Mouse (Mus musculus): Measurements from ENCODE around the gene Sik3.
A peak's percentile ranks its signal among the peaks of the same experiment; 100 is the strongest.

Sik3 gene

DNA sequence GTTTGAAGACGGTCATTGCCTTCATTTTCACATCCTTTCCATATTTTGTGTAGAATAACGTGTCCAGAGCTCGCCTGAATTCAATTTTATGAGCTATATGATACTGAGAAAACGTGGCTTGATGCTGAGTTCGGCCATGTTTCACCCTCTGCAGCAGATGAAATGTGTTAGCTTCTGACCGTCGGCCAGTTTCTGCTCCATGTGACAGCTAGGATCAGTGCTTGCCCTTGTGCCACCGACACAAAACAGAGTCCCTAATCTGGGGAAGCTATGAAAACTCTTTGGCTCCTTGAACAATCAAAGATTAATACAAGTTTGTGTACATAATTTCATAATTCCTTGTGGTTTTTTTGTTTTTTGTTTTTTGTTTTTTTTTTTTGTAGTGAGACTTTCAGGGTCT is 178.6 kb downstream of the Sik3 start:
- DNase-seq (ENCODE audit: low spot score in 2 of 2): no peak

GRCm38 (mm10) chr9:46191644-46192043 is 179.0 kb downstream of the Sik3 start:
- no peak for DNase-seq (ENCODE audit: low spot score in 2 of 2)

GRCm38 (mm10) chr9:46192642-46193041 is 180.0 kb downstream of the Sik3 start:
- DNase-seq (ENCODE audit: low spot score in 2 of 2): no peak

DNA sequence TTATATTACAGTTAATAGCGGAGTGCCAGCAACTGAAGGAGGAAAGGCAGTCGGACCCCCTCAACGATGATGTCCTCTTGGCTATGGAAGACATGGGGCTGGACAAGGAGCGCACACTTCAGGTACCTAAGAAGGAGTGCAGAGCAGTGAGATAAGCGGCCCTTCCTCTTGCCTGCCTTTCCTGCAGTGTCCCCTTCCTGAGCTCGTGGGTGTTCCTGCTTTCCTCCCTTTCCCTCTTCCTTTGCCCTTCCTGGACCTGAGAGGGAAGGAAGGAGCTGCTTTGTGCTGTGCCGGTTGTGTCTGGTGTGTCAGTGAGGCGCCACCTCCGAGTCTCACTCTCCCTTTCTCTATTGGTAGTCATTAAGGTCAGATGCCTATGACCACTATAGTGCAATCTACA is 182.2 kb downstream of the Sik3 start:
- DNase-seq (ENCODE audit: low spot score in 2 of 2): no peak

DNA sequence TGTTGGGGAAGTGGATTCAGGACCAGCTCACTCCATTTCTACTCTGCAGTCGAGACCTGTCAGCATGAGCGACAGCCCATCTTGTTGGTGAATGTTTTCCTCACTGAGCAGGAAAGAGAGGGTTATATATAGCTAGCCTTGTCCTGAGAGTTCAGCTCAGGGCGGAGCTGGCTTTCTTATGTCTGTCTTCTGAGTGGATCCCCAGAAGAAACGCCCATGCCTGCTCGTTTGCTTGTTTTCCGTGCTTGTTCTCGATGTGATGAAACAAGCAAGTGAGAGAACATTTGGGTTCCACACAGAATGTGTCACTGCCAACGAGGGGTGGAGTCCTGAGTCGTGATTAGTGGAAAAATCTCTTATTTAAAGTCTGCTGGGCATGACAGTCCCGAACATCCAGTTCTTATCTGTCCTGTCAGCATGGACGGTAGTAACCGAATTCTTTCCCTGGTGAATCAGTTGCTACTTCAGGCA is 184.1 kb downstream of the Sik3 start:
- DNase-seq (ENCODE audit: low spot score in 2 of 2): no peak

GRCm38 (mm10) chr9:46198461-46198860 is 185.8 kb downstream of the Sik3 start:
- peak; percentile 29 to 65 for DNase-seq (ENCODE audit: low spot score in 2 of 2)

- no peak for DNase-seq (ENCODE audit: low spot score in 2 of 2)
These were observed 186.3 kb downstream of the Sik3 start for GRCm38 (mm10) chr9:46198936-46199335.

- DNase-seq (ENCODE audit: low spot score in 2 of 2): no peak
These were observed 187.0 kb downstream of the Sik3 start for GRCm38 (mm10) chr9:46199609-46200008.

GRCm38 (mm10) chr9:46206834-46207500 is 194.3 kb downstream of the Sik3 start:
- no peak for DNase-seq (ENCODE audit: low spot score in 2 of 2)

DNA sequence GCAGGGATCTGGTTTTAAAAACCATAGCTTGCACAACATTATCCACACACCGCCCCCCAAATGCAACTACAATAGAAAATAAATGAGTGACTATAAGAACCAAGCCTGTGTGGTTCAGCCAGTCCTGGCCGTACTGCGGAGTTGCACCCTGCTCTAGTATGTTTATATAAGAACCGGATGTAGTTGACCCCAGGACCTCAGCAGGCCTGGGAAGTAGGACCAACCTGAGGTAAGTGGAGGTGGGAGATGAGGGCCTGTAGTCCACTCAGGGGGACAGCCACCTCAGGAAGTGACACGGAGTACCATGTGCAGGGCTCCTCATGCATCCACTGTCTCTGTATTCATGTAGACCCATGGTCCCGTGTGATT is 194.9 kb downstream of the Sik3 start:
- no peak for DNase-seq (ENCODE audit: low spot score in 2 of 2)

DNA sequence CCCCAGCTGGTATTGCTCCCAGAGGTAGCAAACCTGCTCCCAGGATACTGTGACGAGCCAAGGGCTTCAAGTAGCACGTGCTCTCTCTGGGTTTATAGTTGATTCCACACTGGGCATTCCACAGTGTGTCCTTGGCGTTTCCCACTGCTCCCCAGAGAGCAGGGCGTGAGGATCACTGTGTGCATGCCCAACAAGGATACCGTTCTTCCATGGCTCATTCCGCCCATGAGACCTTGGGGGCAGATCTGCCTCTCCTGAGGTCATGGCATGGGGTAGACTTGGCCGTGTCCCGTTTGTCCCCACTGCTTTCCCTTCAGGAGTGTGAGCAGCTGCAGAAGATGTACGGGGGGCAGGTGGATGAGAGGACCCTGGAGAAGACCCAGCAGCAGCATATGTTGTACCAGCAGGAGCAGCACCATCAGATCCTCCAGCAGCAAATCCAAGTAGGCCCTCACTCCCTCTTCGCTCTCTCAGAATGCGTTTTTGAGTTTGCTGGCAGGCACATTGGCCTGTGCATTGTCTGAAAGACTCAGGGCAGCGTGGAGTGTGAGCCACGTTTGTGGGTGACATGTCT is 195.9 kb downstream of the Sik3 start:
- DNase-seq (ENCODE audit: low spot score in 2 of 2): no peak

- no peak for DNase-seq (ENCODE audit: low spot score in 2 of 2)
These were observed 197.9 kb downstream of the Sik3 start for GRCm38 (mm10) chr9:46210473-46210872.

- no peak for DNase-seq (ENCODE audit: low spot score in 2 of 2)
These were observed 201.7 kb downstream of the Sik3 start for GRCm38 (mm10) chr9:46214276-46214675.

DNA sequence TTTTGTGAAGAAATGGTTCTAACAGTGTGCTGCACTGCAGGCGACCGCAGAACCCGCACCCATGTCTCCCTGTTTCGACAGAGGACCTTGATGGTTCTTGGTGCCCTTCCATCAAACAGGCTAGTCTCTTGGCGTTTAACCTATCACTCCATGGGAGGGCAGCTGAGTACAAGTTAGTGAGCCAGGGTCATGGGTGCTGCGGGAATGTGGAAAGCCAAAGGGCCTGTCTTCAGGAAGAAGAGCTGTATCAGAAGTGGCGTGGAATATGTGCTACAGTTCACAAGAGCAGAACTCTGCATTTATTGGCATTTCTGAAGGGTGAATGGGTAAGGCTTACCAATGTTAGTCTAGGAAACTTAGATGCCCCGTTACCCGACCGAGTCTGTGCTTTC is 202.3 kb downstream of the Sik3 start:
- no peak for DNase-seq (ENCODE audit: low spot score in 2 of 2)

GRCm38 (mm10) chr9:46215338-46216322 is 203.0 kb downstream of the Sik3 start:
- peak; percentile 30 to 34 for DNase-seq (ENCODE audit: low spot score in 2 of 2)

DNA sequence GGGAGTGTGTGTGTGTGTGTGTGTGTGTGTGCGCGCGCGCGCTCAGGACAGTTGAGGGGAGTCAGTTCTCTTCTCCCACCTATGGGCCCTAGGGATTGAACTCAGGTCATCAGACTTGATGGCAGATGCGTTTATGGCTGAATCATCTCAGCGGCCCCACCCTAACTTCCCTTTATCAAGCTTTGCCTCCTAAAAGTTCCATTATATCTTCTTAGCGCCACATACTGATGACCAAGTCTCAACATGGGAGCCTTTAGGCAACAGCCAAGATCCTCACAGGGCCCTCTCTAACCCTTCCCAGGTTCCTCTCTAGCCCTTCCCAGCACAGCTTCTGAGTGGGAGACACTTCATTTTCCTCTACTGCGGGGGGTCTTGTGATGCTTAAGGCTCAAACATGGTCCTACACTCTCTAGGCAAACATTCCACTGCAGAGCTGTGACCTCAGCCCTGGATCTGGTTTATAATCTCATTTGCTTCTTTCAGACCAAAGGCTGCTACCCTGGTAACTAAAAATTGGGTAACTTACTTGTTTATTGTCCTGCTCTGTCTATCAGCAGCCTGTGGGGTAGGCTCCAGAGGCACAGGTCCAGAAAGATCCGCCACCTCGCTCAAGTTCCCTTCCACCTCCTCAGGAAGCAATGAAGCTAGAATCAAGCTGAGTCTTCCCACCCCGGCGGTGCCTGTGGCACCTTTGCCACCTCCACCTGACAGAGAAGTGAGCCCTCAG is 204.3 kb downstream of the Sik3 start:
- no peak for DNase-seq (ENCODE audit: low spot score in 2 of 2)

DNA sequence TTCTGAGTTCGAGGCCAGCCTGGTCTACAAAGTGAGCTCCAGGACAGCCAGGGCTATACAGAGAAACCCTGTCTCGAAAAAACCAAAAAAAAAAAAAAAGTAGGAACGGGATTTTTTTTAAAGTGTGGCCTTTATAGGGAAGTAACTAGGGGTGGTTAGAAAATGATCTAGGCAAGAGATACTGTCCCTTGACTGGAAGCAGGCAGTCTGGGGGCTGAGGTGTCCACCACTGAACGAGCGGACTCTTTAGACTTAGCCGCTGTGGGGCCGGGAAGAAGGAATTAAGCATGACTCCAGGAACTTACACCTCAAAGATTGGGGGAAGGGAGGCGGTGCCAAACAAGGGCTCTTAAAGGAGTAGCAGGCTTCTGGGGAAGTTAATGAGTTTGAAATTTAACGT is 205.6 kb downstream of the Sik3 start:
- no peak for DNase-seq (ENCODE audit: low spot score in 2 of 2)

- no peak for DNase-seq (ENCODE audit: low spot score in 2 of 2)
These were observed 210.5 kb downstream of the Sik3 start for GRCm38 (mm10) chr9:46223090-46223489.

GRCm38 (mm10) chr9:46224101-46224500 is 211.5 kb downstream of the Sik3 start:
- no peak for DNase-seq (ENCODE audit: low spot score in 2 of 2)

- no peak for DNase-seq (ENCODE audit: low spot score in 2 of 2)
These were observed 212.5 kb downstream of the Sik3 start for GRCm38 (mm10) chr9:46224945-46225660.

GRCm38 (mm10) chr9:46227064-46227614 is 214.5 kb downstream of the Sik3 start:
- no peak for DNase-seq (ENCODE audit: low spot score in 2 of 2)
